Mouse (Mus musculus): ENCODE results near the gene Atp8b2. TPM values are rescaled to one million over a fixed set of nuclear protein-coding genes. Genes with fewer than 3 reads are reported as not detected.

Atp8b2 gene
- polyA plus RNA-seq, 1 experiment from 2014 or later = 1.4 TPM

DNA sequence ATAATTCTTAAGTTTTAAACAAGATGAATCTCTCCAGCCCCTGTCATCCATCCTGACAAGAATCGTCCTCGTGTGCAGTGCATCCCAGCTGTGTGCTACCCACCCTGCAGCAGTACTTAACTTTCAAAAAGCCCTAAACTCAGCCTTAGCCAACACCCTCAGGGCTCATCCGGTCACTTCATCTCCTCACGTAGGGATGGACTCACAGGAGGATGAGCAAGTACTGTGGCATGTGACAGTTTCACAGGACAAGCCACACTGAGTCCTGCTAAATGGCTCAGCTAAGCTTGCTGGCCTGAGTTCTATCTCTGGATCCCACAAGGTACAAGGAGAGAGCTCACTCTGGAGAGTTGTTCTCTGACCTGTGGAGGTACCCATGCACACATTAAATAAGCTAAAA, 34.4 kb downstream of the Atp8b2 start:
- no peaks in the 10 kb centered on the region for H3K9me3 ChIP-seq (ENCODE audit: low read length)
- no peak overlapping the region for H3K27ac ChIP-seq (ENCODE audit: low read depth)
- 75% methylated on average over 4 of the region's 4 CpGs for WGBS (ENCODE audit: insufficient replicate concordance)
- H3K4me3 ChIP-seq (ENCODE audit: low read depth, low read length) = no peak overlapping the region
- no peaks in the 10 kb centered on the region for H3K36me3 ChIP-seq (replicated peaks; ENCODE audit: insufficient read depth, low read length)
- TF ChIP-seq EP300 (IDR thresholded peaks at IDR 0.05; ENCODE audit: low read depth) = no peak
- TF ChIP-seq CTCF (IDR thresholded peaks at IDR 0.05; ENCODE audit: low read depth) = no peak
- H3K4me1 ChIP-seq (ENCODE audit: insufficient read depth) = no peaks in the 10 kb centered on the region
- no peak overlapping the region for H3K9ac ChIP-seq (replicated peaks)
- no peak for DNase-seq
- no peaks in the 10 kb centered on the region for H3K27me3 ChIP-seq (ENCODE audit: insufficient read depth, low read length)
- H3K4me2 ChIP-seq (ENCODE audit: low read depth, low read length) = no peak overlapping the region
- ATAC-seq = no peak

DNA sequence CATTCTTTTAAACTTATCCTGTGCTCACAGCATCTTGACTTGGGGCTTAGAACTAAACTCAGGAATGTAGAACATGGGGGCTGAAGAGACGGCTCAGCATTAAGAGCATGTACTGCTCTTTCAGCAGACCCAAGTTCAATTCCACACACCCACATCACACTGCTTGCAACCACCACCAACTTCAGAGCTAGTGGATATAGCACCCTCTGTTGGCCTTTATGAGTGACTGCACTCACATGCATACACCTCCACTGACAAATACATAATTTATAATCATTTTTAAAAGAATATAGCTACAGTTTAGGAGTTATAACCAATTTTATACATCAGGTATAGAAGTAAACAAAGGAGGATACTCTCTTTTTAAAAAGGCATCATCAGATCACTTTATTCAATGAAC, 36.9 kb downstream of the Atp8b2 start:
- H3K27ac ChIP-seq (ENCODE audit: low read depth) = no peak overlapping the region
- H3K36me3 ChIP-seq (replicated peaks; ENCODE audit: insufficient read depth, low read length) = no peaks in the 10 kb centered on the region
- no peaks in the 10 kb centered on the region for H3K4me1 ChIP-seq (ENCODE audit: insufficient read depth)
- no peak for TF ChIP-seq EP300 (IDR thresholded peaks at IDR 0.05; ENCODE audit: low read depth)
- TF ChIP-seq CTCF (IDR thresholded peaks at IDR 0.05; ENCODE audit: low read depth) = peak; percentile 56
- WGBS (ENCODE audit: insufficient replicate concordance) = 81% methylated on average over 1 of the region's 1 CpGs
- H3K4me2 ChIP-seq (ENCODE audit: low read depth, low read length) = no peak overlapping the region
- H3K4me3 ChIP-seq (ENCODE audit: low read depth, low read length) = no peak overlapping the region
- no peaks in the 10 kb centered on the region for H3K27me3 ChIP-seq (ENCODE audit: insufficient read depth, low read length)
- no peak overlapping the region for H3K9ac ChIP-seq (replicated peaks)
- no peak for DNase-seq
- ATAC-seq = no peak
- no peaks in the 10 kb centered on the region for H3K9me3 ChIP-seq (ENCODE audit: low read length)

DNA sequence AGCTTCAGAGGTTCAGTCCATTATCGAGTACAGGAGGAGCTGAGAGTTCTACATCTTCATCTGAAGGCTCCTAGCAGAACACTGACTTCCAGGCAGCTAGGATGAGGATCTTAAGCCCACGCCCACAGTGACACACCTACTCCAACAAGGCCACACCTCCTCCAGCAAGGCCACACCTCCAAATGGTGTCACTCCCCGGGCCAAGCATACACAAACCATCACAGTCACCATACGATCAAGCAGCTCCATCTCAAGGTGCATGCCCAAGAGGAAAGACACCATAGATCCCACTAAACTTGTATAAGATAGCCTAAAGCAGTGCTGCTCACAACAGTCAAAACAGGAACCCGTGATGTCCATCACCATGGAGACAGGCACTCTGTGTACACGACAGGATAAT, 42.6 kb downstream of the Atp8b2 start:
- 61% methylated on average over 6 of the region's 6 CpGs for WGBS (ENCODE audit: insufficient replicate concordance)

DNA sequence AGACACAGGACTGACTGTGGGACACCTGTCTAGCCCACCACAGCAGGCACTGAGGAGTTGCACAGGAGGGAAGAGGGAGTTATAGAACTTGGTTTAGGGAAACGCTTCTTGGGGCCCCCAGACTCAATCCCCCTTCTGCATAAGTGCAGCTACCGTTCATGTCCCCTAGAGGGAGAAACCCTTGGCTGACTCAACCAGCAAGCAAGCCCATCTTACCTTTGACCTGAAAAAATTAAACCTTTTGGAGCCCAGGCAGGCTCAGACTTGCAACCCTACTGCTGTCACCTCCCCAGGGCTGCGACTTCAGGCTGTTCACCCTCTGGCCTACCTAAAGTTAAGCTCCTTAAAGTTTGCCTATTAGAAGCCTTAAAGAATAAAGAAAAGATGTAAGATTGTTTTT, 45.9 kb downstream of the Atp8b2 start:
- peaks cover 8% of the 10 kb centered on the region; the same call in 1 of the 2 replicates for H3K4me1 ChIP-seq (ENCODE audit: insufficient read depth)
- no peak overlapping the region for H3K4me3 ChIP-seq (ENCODE audit: low read depth, low read length)
- no peak overlapping the region for H3K4me2 ChIP-seq (ENCODE audit: low read depth, low read length)
- TF ChIP-seq EP300 (IDR thresholded peaks at IDR 0.05; ENCODE audit: low read depth) (no peak), CTCF (IDR thresholded peaks at IDR 0.05; ENCODE audit: low read depth) (no peak)
- no peaks in the 10 kb centered on the region for H3K9me3 ChIP-seq (ENCODE audit: low read length)
- 55% methylated on average over 3 of the region's 3 CpGs for WGBS (ENCODE audit: insufficient replicate concordance)
- H3K36me3 ChIP-seq (replicated peaks; ENCODE audit: insufficient read depth, low read length) = no peaks in the 10 kb centered on the region
- DNase-seq (no peak), ATAC-seq (no peak)
- H3K9ac ChIP-seq (replicated peaks) = no peak overlapping the region
- H3K27ac ChIP-seq (ENCODE audit: low read depth) = no peak overlapping the region
- H3K27me3 ChIP-seq (ENCODE audit: insufficient read depth, low read length) = peaks cover 9% of the 10 kb centered on the region; the same call in 1 of the 2 replicates

More for the DNA sequence above, 42.6 kb downstream of the Atp8b2 start:
- H3K27me3 ChIP-seq (ENCODE audit: insufficient read depth, low read length) = no peaks in the 10 kb centered on the region
- TF ChIP-seq EP300 (IDR thresholded peaks at IDR 0.05; ENCODE audit: low read depth) = no peak
- no peak for TF ChIP-seq CTCF (IDR thresholded peaks at IDR 0.05; ENCODE audit: low read depth)
- H3K4me2 ChIP-seq (ENCODE audit: low read depth, low read length) = no peak overlapping the region
- no peak overlapping the region for H3K4me3 ChIP-seq (ENCODE audit: low read depth, low read length)
- no peak overlapping the region for H3K27ac ChIP-seq (ENCODE audit: low read depth)
- no peak overlapping the region for H3K9ac ChIP-seq (replicated peaks)
- ATAC-seq = no peak
- no peak for DNase-seq
- H3K9me3 ChIP-seq (ENCODE audit: low read length) = no peaks in the 10 kb centered on the region
- no peaks in the 10 kb centered on the region; the same call in 1 of the 2 replicates for H3K4me1 ChIP-seq (ENCODE audit: insufficient read depth)
- H3K36me3 ChIP-seq (replicated peaks; ENCODE audit: insufficient read depth, low read length) = no peaks in the 10 kb centered on the region

DNA sequence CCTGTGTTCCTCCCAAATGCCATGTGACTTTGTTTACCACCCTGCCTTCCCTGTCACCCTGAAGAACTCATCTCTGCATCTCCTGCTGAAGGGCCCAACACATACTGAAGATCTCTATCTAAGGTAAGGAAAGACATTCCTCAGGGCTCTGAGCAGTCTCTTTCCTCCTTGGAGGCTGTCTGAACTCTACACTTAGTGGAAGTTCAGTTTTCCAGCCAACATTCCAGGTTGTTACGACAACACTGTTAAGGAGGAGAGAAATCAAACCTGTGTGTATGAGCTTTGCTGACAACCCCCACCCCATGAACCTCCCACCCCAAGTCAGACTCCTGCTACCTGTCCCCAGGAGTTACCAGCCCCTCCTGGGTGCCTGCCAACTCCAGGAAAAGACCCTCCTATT, 46.7 kb downstream of the Atp8b2 start:
- no peak for TF ChIP-seq CTCF (IDR thresholded peaks at IDR 0.05; ENCODE audit: low read depth)
- TF ChIP-seq EP300 (IDR thresholded peaks at IDR 0.05; ENCODE audit: low read depth) = no peak
- Histone ChIP-seq H3K4me2 (ENCODE audit: low read depth, low read length) (no peak overlapping the region), H3K36me3 (replicated peaks; ENCODE audit: insufficient read depth, low read length) (no peaks in the 10 kb centered on the region), H3K27ac (ENCODE audit: low read depth) (no peak overlapping the region), H3K9me3 (ENCODE audit: low read length) (no peaks in the 10 kb centered on the region), H3K9ac (replicated peaks) (no peak overlapping the region), H3K27me3 (ENCODE audit: insufficient read depth, low read length) (peaks cover 9% of the 10 kb centered on the region; the same call in 1 of the 2 replicates), H3K4me3 (ENCODE audit: low read depth, low read length) (no peak overlapping the region), H3K4me1 (ENCODE audit: insufficient read depth) (peaks cover 8% of the 10 kb centered on the region; the same call in 1 of the 2 replicates)
- 73% methylated on average over 1 of the region's 1 CpGs for WGBS (ENCODE audit: insufficient replicate concordance)
- no peak for DNase-seq
- no peak for ATAC-seq

DNA sequence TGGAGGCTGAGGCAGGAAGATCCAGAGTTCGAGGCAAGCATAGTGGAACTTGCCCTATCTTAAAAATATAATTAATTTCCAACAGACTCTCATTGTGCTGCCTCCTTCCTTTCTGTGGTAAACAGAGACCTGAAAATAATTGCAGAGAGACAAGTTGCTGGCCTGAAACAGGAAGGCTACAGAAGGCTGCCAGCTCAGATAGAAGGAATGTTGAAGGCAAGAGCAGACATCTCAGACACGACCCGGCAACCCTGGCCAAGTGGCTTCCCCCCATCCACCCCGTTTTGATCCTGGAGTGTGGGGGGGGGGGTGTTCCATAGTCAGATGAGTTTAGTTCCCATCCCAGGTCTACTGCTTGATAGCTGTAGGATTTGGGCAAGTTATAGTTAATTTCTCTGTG, 48.6 kb downstream of the Atp8b2 start:
- H3K4me2 ChIP-seq (ENCODE audit: low read depth, low read length) = no peak overlapping the region
- WGBS (ENCODE audit: insufficient replicate concordance) = 44% methylated on average over 4 of the region's 4 CpGs
- TF ChIP-seq EP300 (IDR thresholded peaks at IDR 0.05; ENCODE audit: low read depth) (no peak), CTCF (IDR thresholded peaks at IDR 0.05; ENCODE audit: low read depth) (no peak)
- DNase-seq (no peak), ATAC-seq (no peak)
- no peak overlapping the region for H3K27ac ChIP-seq (ENCODE audit: low read depth)
- H3K9ac ChIP-seq (replicated peaks) = no peak overlapping the region
- H3K9me3 ChIP-seq (ENCODE audit: low read length) = no peaks in the 10 kb centered on the region
- H3K27me3 ChIP-seq (ENCODE audit: insufficient read depth, low read length) = peaks cover 9% of the 10 kb centered on the region; the same call in 1 of the 2 replicates
- H3K4me3 ChIP-seq (ENCODE audit: low read depth, low read length) = no peak overlapping the region
- peaks cover 20% of the 10 kb centered on the region for H3K4me1 ChIP-seq (ENCODE audit: insufficient read depth)
- no peaks in the 10 kb centered on the region for H3K36me3 ChIP-seq (replicated peaks; ENCODE audit: insufficient read depth, low read length)
